Mouse (Mus musculus) liver, adult 2 months (tissue): ENCODE measurements around the gene 1110004F10Rik.

ENCODE experiments used
- CTCF ChIP-seq: fragments of 200-500 bp; IDR thresholded peaks from 2 replicates; pipeline ENCODE4 v1.5.1; 2011; ENCODE audit warnings: low read depth, low read length, control low read depth
- POLR2A ChIP-seq: fragments of 200-500 bp; IDR thresholded peaks from 2 replicates; pipeline ENCODE4 v1.6.1; 2011; ENCODE audit warnings: low read length, control low read depth; ENCODE audit not compliant: insufficient read depth; ENCODE audit errors: extremely low read depth

- TF ChIP-seq CTCF (no peak), POLR2A (no peak)
Measured at GRCm38 (mm10) chr7:116115991-116116390, 76.8 kb downstream of the 1110004F10Rik start.
